In genomic region chr5:5071526-5071925, GRCm38 (mm10) we compare ENCODE assay signal across 22 mouse cellular contexts.
DNase-seq lines count a peak whose midpoint lies in the region; ATAC-seq lines count a peak whose summit lies in the region.
"Had no signal": no experiment of that assay in that cellular context is flagged by ENCODE, and none has a peak within 500 bp of the region (broad histone marks: within the 10 kb centered on the region; RNA-seq: fewer than 3 reads in every experiment).

No protein-coding gene starts in this region.

- H3K9ac ChIP-seq in forebrain, embryonic 14.5 days (ENCODE audit: low read length): no peak overlapping the region
- H3K9ac ChIP-seq: embryonic facial prominence, embryonic 13.5 days; embryonic facial prominence, embryonic 15.5 days; forebrain, embryonic 12.5 days; forebrain, embryonic 15.5 days; forebrain, postnatal 0 days had no signal

- H3K9me3 ChIP-seq in forebrain, embryonic 14.5 days (replicated peaks; ENCODE audit: control insufficient read depth, low read length): no peaks in the 10 kb centered on the region
- H3K9me3 ChIP-seq: embryonic facial prominence, embryonic 13.5 days; embryonic facial prominence, embryonic 15.5 days; forebrain, embryonic 10.5 days; forebrain, embryonic 12.5 days; forebrain, embryonic 15.5 days had no signal

- no peak overlapping the region for H3K4me3 ChIP-seq in forebrain, embryonic 14.5 days (ENCODE audit: low read depth, low read length)
- H3K4me3 ChIP-seq: embryonic facial prominence, embryonic 13.5 days; embryonic facial prominence, embryonic 15.5 days; erythroblast, embryonic 14.5 days; forebrain, embryonic 10.5 days; forebrain, embryonic 12.5 days; forebrain, embryonic 15.5 days had no signal

- H3K27me3 ChIP-seq in forebrain, embryonic 14.5 days (replicated peaks; ENCODE audit: control insufficient read depth, insufficient read depth, low read length): no peaks in the 10 kb centered on the region
- H3K27me3 ChIP-seq: embryonic facial prominence, embryonic 13.5 days; embryonic facial prominence, embryonic 15.5 days; forebrain, embryonic 12.5 days; forebrain, embryonic 15.5 days had no signal

- ATAC-seq in hematopoietic stem cell, adult 5-6 weeks (replicated peaks in 1 of 2; ENCODE audit: insufficient read depth in 1 of 2, low FRiP score in 2 of 2, low TSS enrichment in 1 of 2, low read depth in 1 of 2, poor library complexity in 2 of 2, severe bottlenecking in 2 of 2): peak; percentile 36 to 37; a peak in 1 of 4 replicates
- ATAC-seq in forebrain, embryonic 14.5 days: no peak
- ATAC-seq in cerebellum, adult (ENCODE audit: insufficient number of reproducible peaks, low FRiP score, low TSS enrichment): no peak
- ATAC-seq: forebrain, embryonic 15.5 days; forebrain, postnatal 0 days had no signal

- DNase-seq in 416B (ENCODE audit: low read depth): peak; percentile 31
- peak; percentile 8 for DNase-seq in A20 (ENCODE audit: low read depth, low spot score)
- DNase-seq in forebrain, embryonic 14.5 days (ENCODE audit: low spot score): no peak
- DNase-seq in yolk sac, embryonic 10.5 days (ENCODE audit: low spot score): no peak
- DNase-seq: adrenal gland, adult 2 months; adrenal gland, postnatal 10 days; adrenal gland, postnatal 25 days; cerebellum, adult 11-12 months; cerebellum, adult 2 months; cerebellum, adult 9-10 months; cerebellum, postnatal 10 days; cerebellum, postnatal 25 days; embryo, embryonic 11 days; forebrain, postnatal 0 days had no signal

- WGBS in forebrain, embryonic 14.5 days: 66% methylated on average over 1 of the region's 1 CpGs

- H3K27ac ChIP-seq in forebrain, embryonic 14.5 days (ENCODE audit: low read depth, low read length): no peak overlapping the region
- H3K27ac ChIP-seq: embryonic facial prominence, embryonic 13.5 days; embryonic facial prominence, embryonic 15.5 days; forebrain, embryonic 10.5 days; forebrain, embryonic 12.5 days; forebrain, embryonic 15.5 days had no signal

- H3K4me1 ChIP-seq in forebrain, embryonic 14.5 days (ENCODE audit: control insufficient read depth, insufficient read depth, low read length): no peaks in the 10 kb centered on the region
- H3K4me1 ChIP-seq: embryonic facial prominence, embryonic 13.5 days; embryonic facial prominence, embryonic 15.5 days; forebrain, embryonic 10.5 days; forebrain, embryonic 12.5 days; forebrain, embryonic 15.5 days had no signal

- H3K36me3 ChIP-seq in forebrain, embryonic 14.5 days (ENCODE audit: control insufficient read depth, insufficient read depth, low read length): no peaks in the 10 kb centered on the region
- H3K36me3 ChIP-seq: forebrain, embryonic 10.5 days; forebrain, embryonic 12.5 days; forebrain, embryonic 15.5 days had no signal

- no peak overlapping the region for H3K4me2 ChIP-seq in forebrain, embryonic 14.5 days (ENCODE audit: low read length)
- H3K4me2 ChIP-seq: embryonic facial prominence, embryonic 13.5 days; embryonic facial prominence, embryonic 15.5 days; forebrain, embryonic 12.5 days; forebrain, embryonic 15.5 days had no signal

Comparison
In these comparisons a context has a peak if more than half of its experiments do, and no peak if none do; other contexts are left out.
1. DNase-seq: peak in 416B (single experiment) and A20 (single experiment); none in forebrain, embryonic 14.5 days (single experiment) and yolk sac, embryonic 10.5 days (single experiment).
2. ATAC-seq: peak in hematopoietic stem cell, adult 5-6 weeks (2 of 2); none in forebrain, embryonic 14.5 days (single experiment) and cerebellum, adult (single experiment).